Comparison of ENCODE assay signal across 10 mouse cellular contexts in the genomic region with DNA sequence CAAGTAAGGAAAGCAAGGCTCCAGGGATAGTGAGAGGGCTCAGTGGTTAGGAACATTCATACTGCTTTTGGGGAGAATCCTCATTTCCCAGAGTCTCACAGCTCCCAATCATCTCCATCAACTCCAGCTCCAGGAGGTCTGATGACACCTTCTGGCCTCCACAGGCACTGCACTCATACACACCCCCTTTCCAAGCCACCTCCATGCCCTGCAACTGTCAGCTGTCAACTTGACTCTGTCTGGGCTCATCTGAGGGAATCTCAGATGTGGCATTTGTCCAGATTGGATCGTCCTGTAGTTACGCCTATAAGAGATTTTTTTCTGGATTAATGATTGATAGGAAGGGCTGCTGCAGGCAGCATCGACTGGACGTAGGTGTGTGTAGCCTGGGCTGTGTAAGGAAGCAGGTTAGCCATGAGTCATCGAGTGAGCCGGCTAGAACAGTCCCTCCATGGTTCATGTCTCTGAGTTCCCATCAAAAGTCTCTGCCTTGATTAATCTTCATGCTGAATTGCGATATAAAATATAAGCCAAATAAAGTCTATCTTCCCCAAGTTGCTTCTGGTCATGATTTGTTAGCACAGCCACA. TPM values are rescaled to one million over a fixed set of nuclear protein-coding genes. Genes with fewer than 3 reads are reported as not detected.
DNase-seq lines count a peak whose midpoint lies in the region; ATAC-seq and TF ChIP-seq lines count a peak whose summit lies in the region.
"Had no signal": no experiment of that assay in that cellular context is flagged by ENCODE, and none has a peak within 500 bp of the region (broad histone marks: within the 10 kb centered on the region; RNA-seq: fewer than 3 reads in every experiment).

No protein-coding gene starts in this region.

- TF ChIP-seq POLR2A in lung, adult 2 months (IDR thresholded peaks at IDR 0.05; ENCODE audit: borderline replicate concordance, extremely low read depth, low read depth, low read length), result no peak
- no peak for TF ChIP-seq POLR2A in brain, embryonic 14.5 days (IDR thresholded peaks at IDR 0.05; ENCODE audit: borderline replicate concordance, extremely low read depth, insufficient read depth, insufficient read length, poor library complexity, severe bottlenecking)

- H3K36me3 ChIP-seq in limb, embryonic 11.5 days (ENCODE audit: control insufficient read depth, insufficient read depth, low read length), result no peaks in the 10 kb centered on the region
- H3K36me3 ChIP-seq: embryonic facial prominence, embryonic 12.5 days had no signal

- H3K27me3 ChIP-seq in limb, embryonic 11.5 days (ENCODE audit: control insufficient read depth, insufficient read depth, low read length), result no peaks in the 10 kb centered on the region
- H3K27me3 ChIP-seq: embryonic facial prominence, embryonic 12.5 days had no signal

- peak; percentile 69 for TF ChIP-seq CTCF in lung, adult 2 months (IDR thresholded peaks at IDR 0.05; ENCODE audit: insufficient read depth, low read length)
- peak; percentile 60 for TF ChIP-seq CTCF in brain, embryonic 14.5 days (IDR thresholded peaks at IDR 0.05; ENCODE audit: borderline replicate concordance, extremely low read depth, insufficient read depth, insufficient read length)

- H3K9ac ChIP-seq in limb, embryonic 11.5 days (ENCODE audit: low read length), result no peak overlapping the region
- H3K9ac ChIP-seq: embryonic facial prominence, embryonic 12.5 days had no signal

- H3K4me3 ChIP-seq in lung, adult 2 months (replicated peaks; ENCODE audit: extremely low read depth, low read depth, low read length), result no peak overlapping the region
- H3K4me3 ChIP-seq in limb, embryonic 11.5 days (ENCODE audit: low read depth, low read length), result no peak overlapping the region
- H3K4me3 ChIP-seq: embryonic facial prominence, embryonic 12.5 days had no signal

- WGBS in lung, adult 2 months, result 70% methylated on average over 7 of the region's 7 CpGs
- WGBS in limb, embryonic 11.5 days, result 82% methylated on average over 7 of the region's 7 CpGs

- DNase-seq in adrenal gland, adult 2 months, result peak; percentile 28
- no peak for DNase-seq in adrenal gland, adult 18-20 months (ENCODE audit: low spot score in 2 of 2)
- no peak for DNase-seq in lung, adult 2 months
- DNase-seq in lung, postnatal 25 days (ENCODE audit: low spot score), result no peak
- DNase-seq in brain, embryonic 14.5 days (ENCODE audit: low read depth), result peak; percentile 20
- DNase-seq in limb, embryonic 11.5 days (ENCODE audit: low spot score), result no peak
- no peak for DNase-seq in urinary bladder, postnatal 14 days (ENCODE audit: low spot score)
- DNase-seq in gastrocnemius, postnatal 25 days, result no peak

- H3K27ac ChIP-seq in limb, embryonic 11.5 days (replicated peaks; ENCODE audit: low read depth, low read length), result no peak overlapping the region
- H3K27ac ChIP-seq: embryonic facial prominence, embryonic 12.5 days had no signal

- no peak overlapping the region for H3K4me2 ChIP-seq in limb, embryonic 11.5 days (ENCODE audit: low read depth, severe bottlenecking)
- H3K4me2 ChIP-seq: embryonic facial prominence, embryonic 12.5 days had no signal

- ATAC-seq in limb, embryonic 11.5 days (ENCODE audit: insufficient number of reproducible peaks, low FRiP score, low TSS enrichment, low read depth), result 0 out of 2 replicates have a peak, but pooled peaks have one; percentile 34

- no peaks in the 10 kb centered on the region for H3K9me3 ChIP-seq in limb, embryonic 11.5 days (ENCODE audit: control insufficient read depth, low read length)
- H3K9me3 ChIP-seq: embryonic facial prominence, embryonic 12.5 days had no signal

- H3K4me1 ChIP-seq in lung, adult 2 months (ENCODE audit: control insufficient read depth, insufficient read depth, low read length), result no peaks in the 10 kb centered on the region
- H3K4me1 ChIP-seq in limb, embryonic 11.5 days (ENCODE audit: control insufficient read depth, insufficient read depth, low read length), result no peaks in the 10 kb centered on the region

RNA-seq across cellular contexts. Expression of a gene that starts 44.1 kb away (rescaled TPM):
- 1 to 10 TPM in 1 of 2 experiments, under 1 TPM in 1; 0.98 to 1.6 TPM for total RNA-seq in adrenal gland, adult 2 months (2021)
- 0.11 and 0.37 TPM in 2 replicates for polyA plus RNA-seq in adrenal gland, adult 2 months (2012; rRNA removed)
- total RNA-seq in adrenal gland, adult 18-20 months (2021), result 1 to 10 TPM in 1 of 2 experiments, under 1 TPM in 1; 0.89 to 1.1 TPM
- 0.09 TPM in 1 of 2 replicates, not detected in the other for polyA plus RNA-seq in lung, adult 2 months (2012; rRNA removed)
- 1.4 and 2.3 TPM in 2 replicates for polyA plus RNA-seq in brain, embryonic 14.5 days (2012; rRNA removed)
- 0.74 and 0.81 TPM in 2 replicates for polyA plus RNA-seq in limb, embryonic 11.5 days (2014; fragmentation: Nextera tagmentation; extraction: Ambion mirVana)
- total RNA-seq in gastrocnemius, postnatal 25 days (2021), result under 1 TPM; 0.23 to 0.46 TPM
- polyA plus RNA-seq: heart, embryonic 14.5 days had no signal

RNA-seq across cellular contexts. Expression of a gene that starts 44.6 kb away (rescaled TPM):
- total RNA-seq in adrenal gland, adult 2 months (2021), result 10 to 100 TPM; 32.4 to 45.8 TPM
- 13.3 and 22.3 TPM in 2 replicates for polyA plus RNA-seq in adrenal gland, adult 2 months (2012; rRNA removed)
- total RNA-seq in adrenal gland, adult 18-20 months (2021), result 10 to 100 TPM; 20.4 to 27.1 TPM
- polyA plus RNA-seq in lung, adult 2 months (2012; rRNA removed), result 19.9 and 34.7 TPM in 2 replicates
- 12.6 and 15.8 TPM in 2 replicates for polyA plus RNA-seq in brain, embryonic 14.5 days (2012; rRNA removed)
- polyA plus RNA-seq in limb, embryonic 11.5 days (2014; fragmentation: Nextera tagmentation; extraction: Ambion mirVana), result 16.1 and 19.4 TPM in 2 replicates
- 1 to 10 TPM; 4.1 to 6.0 TPM for total RNA-seq in gastrocnemius, postnatal 25 days (2021)

Comparison
In these comparisons a context has a peak if more than half of its experiments do, and no peak if none do; other contexts are left out.
1. DNase-seq: peak in adrenal gland, adult 2 months (single experiment) and brain, embryonic 14.5 days (single experiment); none in adrenal gland, adult 18-20 months (0 of 2), lung, adult 2 months (single experiment), lung, postnatal 25 days (single experiment), limb, embryonic 11.5 days (single experiment), urinary bladder, postnatal 14 days (single experiment) and gastrocnemius, postnatal 25 days (single experiment).